Comparison of ENCODE assay signal across 25 mouse cellular contexts in the genomic region with DNA sequence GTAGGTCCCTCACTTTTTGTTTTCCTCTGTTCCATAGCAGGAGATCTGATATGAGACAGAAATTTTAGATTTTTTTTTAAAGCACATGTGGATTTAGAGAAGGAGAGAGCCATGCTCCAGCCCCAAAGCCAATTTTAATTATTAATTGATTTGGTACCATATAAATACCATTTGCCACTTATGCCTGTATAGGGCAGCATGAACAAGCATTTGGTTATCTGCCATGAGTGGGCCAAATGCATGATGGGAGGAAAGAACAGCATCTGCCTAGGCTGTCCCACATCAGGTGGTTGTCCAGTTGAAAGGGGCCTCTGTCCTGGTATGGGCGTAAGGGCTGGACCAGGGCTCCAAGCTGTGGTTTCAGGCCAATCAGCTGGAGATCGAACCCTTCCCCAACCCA. TPM values are rescaled to one million over a fixed set of nuclear protein-coding genes. Genes with fewer than 3 reads are reported as not detected.
"Had no signal": no experiment of that assay in that cellular context is flagged by ENCODE, and none has a peak within 500 bp of the region (broad histone marks: within the 10 kb centered on the region; RNA-seq: fewer than 3 reads in every experiment).

No protein-coding gene starts in this region.

- H3K9ac ChIP-seq: limb, embryonic 13.5 days; liver, embryonic 12.5 days; liver, embryonic 15.5 days; midbrain, embryonic 12.5 days; neural tube, embryonic 13.5 days had no signal

- H3K27ac ChIP-seq: kidney, postnatal 0 days; left cerebral cortex, adult 2 months; limb, embryonic 13.5 days; liver, embryonic 12.5 days; liver, embryonic 15.5 days; macrophage; midbrain, embryonic 12.5 days; neural tube, embryonic 13.5 days had no signal

- H3K27me3 ChIP-seq: limb, embryonic 13.5 days; liver, embryonic 12.5 days; liver, embryonic 15.5 days; midbrain, embryonic 12.5 days; neural tube, embryonic 13.5 days had no signal

- DNase-seq: kidney, adult 2 months; kidney, postnatal 25 days; layer of hippocampus, postnatal 36 days; left cerebral cortex, postnatal 4 days; liver; lung, adult 18-20 months; right cerebral cortex, adult 18-20 months; right cerebral cortex, postnatal 14 days; right cerebral cortex, postnatal 4 days; thymus, postnatal 25 days had no signal

- H3K9me3 ChIP-seq: limb, embryonic 13.5 days; liver, embryonic 12.5 days; liver, embryonic 15.5 days; midbrain, embryonic 12.5 days; neural tube, embryonic 13.5 days had no signal

- H3K4me3 ChIP-seq: left cerebral cortex, adult 2 months; limb, embryonic 13.5 days; liver, embryonic 12.5 days; liver, embryonic 15.5 days; midbrain, embryonic 12.5 days; myocyte; neural tube, embryonic 13.5 days had no signal

- ATAC-seq: liver, embryonic 12.5 days; midbrain, embryonic 16.5 days had no signal

- H3K36me3 ChIP-seq: limb, embryonic 13.5 days; liver, embryonic 12.5 days; liver, embryonic 15.5 days; midbrain, embryonic 12.5 days; neural tube, embryonic 13.5 days had no signal

- H3K4me1 ChIP-seq: limb, embryonic 13.5 days; liver, embryonic 12.5 days; liver, embryonic 15.5 days; midbrain, embryonic 12.5 days; neural tube, embryonic 13.5 days had no signal

RNA-seq across cellular contexts. Expression of a gene that starts 39.5 kb away (rescaled TPM):
- total RNA-seq: layer of hippocampus, adult 8-10 months; layer of hippocampus, postnatal 10 days; layer of hippocampus, postnatal 36 days; left cerebral cortex, adult 2 months; left cerebral cortex, postnatal 14 days; left cerebral cortex, postnatal 4 days; monocyte, adult 5-6 weeks; neutrophil, adult 5-6 weeks had no signal
